Mouse (Mus musculus): Measurements from ENCODE around the gene Gtf2a1l.

Gene Gtf2a1l

DNA sequence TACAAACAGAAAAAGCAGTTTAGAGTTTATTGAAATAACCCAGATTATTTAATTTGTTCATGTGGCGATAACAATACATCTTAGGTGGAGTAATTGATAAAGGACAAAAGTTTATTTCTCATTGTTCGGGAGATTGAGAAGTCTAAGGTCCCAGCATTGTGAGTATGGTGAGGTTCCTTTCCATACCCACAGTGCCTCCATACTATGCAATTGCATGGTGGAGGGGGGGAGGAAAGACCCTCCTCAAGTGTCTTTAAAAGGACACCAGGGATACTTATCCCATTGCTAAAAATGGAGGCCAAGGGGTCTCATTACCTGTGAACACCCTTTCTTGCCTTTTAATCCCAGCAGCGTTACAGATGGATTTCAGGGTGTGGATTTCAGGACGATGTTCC lies 15.1 kb upstream of the Gtf2a1l start:
- DNase-seq (ENCODE audit: inconsistent ontology term) = no peak

DNA sequence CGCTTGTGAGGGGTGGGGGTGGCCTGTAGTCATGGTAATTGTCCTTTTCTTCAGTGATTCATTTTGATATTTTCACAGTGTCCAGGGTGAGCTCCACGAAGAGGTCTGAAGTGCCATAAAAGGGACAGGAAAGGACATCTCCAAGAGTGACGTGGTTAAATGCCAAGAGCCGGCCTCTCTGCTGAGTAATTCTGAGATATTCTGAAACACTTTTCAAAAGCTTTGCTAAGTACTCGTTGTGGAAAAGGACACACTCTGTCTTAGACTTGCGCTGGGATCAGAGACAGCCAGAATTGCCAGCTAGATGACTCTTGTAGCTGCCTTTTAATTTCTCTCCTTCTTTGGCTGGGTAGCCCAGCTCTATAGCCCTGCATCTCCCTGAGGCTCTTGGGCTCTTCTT lies 9.9 kb upstream of the Gtf2a1l start:
- no peak for DNase-seq (ENCODE audit: inconsistent ontology term)

DNA sequence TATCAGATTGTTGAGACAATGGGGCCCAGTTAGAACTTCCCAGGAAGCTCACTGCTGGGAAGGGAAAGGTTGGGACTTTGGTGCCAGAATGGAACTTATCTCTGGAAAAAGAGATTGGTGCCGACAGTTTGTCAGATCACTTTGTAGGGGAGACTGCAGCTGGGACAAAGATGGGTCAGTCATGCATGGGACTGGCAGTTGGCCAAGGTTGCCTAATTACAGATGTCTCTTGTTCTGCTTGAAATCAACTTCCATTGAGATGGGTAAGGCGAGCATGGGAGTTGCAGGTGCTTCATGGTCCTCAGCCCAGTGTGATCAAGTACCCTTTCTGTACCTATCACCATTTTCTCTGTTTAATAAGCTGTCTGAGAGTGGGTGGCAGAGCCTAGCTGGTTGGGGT lies 2.4 kb upstream of the Gtf2a1l start:
- DNase-seq (ENCODE audit: inconsistent ontology term) = peak; percentile 79

DNA sequence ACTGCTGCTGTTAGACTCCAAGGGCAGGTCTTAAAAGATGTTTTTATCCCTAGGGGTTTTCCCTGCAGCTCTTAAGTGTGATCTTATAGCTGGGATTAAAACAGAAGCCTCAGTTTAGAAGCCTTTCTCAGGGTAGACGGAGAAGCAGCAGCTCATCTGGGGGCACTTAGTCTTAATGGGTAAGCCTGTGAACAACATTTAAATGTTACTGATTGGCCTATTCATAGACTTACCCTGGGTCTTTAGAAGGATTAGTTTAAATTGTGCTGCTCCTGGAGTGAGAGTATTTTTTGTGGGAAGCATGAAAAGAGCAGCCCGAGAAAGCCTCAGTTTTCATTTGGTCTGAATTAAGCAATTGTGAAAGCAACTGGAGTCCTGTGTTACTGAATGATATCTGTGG lies 1.5 kb downstream of the Gtf2a1l start:
- DNase-seq (ENCODE audit: inconsistent ontology term) = no peak

DNA sequence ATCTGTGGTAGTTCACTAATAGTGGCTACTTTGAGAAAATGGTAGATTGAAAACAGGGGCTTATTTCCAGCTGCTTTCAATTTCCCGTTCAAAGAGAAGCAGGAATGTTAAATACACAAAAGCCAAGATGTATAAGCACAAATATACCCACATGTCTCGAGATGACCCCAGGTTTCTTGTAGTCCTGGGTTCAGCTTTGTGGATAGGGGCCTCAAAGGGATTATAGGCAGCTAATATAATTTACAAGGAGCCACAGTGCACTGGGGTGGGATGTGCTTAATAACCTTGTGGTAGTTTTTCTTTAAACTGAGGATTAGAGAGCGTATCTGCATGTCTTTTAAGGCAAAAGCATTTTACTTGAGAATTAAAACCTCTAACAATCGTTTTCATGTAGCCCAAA lies 2.3 kb downstream of the Gtf2a1l start:
- no peak for DNase-seq (ENCODE audit: inconsistent ontology term)

DNA sequence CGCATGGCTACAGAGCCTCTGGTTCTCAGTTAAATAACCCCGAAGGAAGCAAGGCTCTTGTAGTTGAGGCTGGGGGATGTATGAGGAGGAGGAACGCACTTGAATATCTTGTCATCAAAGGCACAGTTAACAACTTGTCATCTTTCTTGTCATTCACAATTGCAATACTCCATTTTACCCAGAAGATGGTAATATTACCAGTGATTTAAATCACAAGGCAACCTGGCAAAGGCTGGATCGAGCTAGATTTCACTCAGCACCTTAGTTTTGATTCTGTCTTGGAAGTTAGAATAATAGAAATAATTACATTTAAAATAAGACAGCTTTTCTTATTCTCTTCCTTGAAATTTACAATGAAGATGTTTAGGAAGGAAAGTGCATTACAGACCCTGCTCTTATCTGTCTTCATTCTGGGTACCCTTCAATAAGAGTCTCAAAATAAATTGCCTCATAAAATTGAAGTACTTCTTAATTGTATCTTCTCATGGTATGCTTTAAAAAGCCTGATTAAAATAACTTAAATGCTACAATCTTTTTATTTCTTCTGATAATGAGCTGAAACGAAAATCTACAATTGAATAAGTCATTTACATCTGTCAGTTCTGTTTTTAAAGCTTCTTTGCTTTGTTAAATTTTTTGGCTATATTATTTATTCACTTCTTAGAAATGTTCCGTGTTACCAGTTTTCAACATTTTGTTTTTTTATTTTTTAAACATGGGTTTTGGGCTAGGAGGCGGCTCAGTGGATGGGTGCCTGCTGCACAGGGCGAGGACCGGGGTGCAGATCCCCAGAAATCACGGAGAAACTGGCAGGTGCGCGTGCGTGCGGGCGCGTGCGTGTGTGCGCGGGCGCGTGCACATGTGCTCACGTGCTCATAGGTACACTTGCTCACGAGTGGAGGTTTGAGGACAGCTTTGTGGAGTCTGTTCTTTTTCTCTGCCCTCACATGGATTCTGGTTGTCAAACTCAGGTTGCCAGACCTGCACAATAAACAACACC lies 7.2 kb downstream of the Gtf2a1l start:
- no peak for DNase-seq (ENCODE audit: inconsistent ontology term)

DNA sequence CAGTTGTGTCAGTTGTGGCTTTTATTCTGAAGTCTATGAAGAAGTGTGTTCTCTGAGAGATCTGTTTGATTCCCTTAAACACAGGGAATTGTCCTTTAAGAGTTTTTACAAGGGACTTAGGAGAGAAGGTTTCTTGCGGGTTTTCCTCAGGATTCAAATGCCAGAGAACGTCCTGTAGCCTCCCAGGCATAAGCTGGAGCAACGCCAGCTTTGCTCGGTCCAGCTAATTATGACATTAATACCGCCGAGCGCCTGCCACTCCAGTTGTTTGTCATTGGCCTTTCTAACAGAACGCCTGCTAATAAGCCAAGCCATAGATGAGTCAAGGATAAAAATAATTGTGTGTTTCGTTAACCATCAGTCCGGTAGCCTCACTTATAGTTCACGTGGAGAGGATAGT lies 19.8 kb downstream of the Gtf2a1l start:
- DNase-seq (ENCODE audit: inconsistent ontology term) = peak; percentile 20

DNA sequence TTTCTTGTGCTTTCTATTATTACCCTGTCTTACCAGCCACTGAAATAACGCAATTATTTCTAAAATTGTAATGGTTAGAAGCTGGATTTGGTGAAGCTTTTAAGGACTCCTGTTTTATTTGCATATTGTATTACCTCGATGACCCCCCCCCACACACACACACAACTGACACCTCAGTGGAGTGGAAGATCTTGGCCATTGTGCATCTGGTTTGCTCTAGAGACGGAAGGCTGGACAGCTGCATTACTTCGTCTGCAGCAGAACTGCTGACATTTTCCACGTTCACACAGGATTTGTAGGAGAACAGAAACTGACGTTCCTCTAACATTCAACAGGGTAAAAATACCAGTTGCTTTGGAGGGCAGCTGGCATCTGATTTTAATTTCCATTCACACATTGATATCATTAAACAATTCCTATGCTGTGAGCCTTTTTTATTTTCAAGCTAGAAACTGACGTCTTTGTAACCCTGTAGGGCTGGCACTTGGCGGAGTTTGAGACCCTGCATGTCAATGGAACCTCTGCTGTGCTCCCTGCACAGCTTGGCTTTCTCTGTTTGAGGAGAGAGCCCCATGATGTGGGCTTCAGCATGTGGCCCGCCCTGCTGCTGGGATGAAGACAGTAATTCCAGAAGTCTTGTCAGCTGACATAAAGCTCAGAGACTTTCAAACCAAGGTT lies 28.3 kb downstream of the Gtf2a1l start:
- no peak for DNase-seq (ENCODE audit: inconsistent ontology term)

DNA sequence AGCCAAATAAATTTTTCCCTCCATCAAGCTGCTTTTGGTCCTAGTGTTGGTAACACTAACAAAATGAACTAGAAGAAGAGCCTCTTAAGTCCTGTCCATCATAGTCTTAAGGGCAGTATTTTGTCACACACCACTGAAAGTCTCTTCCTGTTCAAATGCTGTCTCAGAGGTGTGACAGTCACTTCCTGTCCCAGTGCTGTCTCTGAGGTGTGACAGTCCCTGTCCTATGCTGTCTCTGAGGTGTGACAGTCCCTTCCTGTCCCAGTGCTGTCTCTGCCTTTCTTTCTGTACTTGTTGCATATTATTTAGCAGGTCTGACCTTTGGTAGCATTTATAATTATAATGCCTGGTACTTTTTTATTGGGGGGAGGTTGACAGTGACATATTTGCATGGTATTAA lies 32.4 kb downstream of the Gtf2a1l start:
- no peak for DNase-seq (ENCODE audit: inconsistent ontology term)

DNA sequence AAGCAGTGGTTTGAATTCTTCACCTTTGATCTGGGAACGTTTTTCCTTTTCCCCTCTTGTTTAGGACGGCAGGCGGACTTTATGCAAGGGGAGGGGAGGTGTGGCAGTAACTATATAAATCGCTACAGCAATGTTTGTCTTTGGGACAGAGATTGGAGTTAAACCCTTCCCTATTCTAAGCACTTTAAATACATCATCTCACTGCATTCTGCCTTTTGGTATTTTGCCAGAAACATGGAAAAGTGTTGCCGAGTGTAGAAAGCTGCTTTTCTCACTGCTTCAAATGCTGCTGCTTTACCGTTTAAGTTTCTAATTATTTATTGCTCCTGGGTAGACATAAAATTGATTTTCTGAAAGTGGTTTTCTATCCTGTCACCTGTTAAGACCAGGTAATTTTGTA lies 33.9 kb downstream of the Gtf2a1l start:
- no peak for DNase-seq (ENCODE audit: inconsistent ontology term)

DNA sequence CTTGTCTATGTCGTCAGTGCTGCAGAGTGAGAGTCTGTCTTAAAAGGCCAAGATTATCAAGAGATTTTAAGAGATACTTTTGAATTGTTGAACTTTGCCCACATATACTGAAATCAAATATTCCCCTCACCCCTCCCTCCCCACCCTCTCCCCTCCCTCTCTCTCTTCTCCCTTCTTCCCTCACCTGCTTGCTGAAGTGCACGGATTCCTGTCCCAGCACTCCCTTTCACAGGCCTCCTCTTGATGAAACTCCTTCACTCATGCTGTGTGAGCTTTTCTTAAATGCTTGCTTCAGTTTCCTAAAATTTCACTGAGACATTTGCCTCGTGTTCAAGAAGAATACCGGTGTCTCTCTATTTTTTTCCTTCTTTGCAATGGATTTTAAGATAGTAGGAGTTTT lies 34.7 kb downstream of the Gtf2a1l start:
- no peak for DNase-seq (ENCODE audit: inconsistent ontology term)

DNA sequence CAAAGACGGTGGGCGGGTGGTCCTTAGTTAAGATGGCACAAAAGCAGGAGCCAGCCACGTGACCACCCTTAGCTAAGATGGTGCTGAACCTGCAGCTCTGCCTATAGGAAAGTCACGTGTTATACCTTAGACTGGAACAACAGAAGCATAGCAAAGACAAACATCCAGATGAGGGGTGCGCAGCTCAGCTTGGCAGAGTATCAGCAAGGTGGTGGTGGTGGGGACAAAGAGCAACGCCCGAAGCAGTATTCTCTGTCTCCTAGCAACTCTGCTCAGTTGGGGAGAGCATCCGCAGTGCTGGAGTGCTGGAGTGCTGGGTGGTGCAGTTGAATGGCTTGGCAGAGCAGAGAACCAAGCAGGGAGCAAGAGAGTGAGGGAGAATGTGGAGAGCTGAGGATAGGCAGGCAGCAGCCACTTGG lies 37.8 kb downstream of the Gtf2a1l start:
- no peak for DNase-seq (ENCODE audit: inconsistent ontology term)

DNA sequence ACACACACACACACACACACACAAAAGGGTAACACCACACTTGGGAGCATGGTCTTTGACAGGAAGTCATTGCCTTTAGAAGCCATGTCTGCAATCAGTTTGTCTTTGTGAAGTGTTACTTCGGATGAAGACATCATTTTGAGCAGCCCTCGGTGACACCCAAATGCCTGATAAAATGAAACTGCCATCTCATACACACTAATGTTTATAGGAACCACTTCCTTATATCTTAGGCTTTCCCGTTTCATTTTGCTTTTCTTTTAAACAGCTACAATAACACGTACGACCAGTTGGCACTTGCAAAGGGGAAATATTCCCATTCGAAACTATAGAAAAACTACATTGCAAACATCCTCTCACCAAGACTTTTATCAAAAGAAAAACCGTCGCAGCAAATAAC lies 81.2 kb downstream of the Gtf2a1l start:
- no peak for DNase-seq (ENCODE audit: inconsistent ontology term)

DNA sequence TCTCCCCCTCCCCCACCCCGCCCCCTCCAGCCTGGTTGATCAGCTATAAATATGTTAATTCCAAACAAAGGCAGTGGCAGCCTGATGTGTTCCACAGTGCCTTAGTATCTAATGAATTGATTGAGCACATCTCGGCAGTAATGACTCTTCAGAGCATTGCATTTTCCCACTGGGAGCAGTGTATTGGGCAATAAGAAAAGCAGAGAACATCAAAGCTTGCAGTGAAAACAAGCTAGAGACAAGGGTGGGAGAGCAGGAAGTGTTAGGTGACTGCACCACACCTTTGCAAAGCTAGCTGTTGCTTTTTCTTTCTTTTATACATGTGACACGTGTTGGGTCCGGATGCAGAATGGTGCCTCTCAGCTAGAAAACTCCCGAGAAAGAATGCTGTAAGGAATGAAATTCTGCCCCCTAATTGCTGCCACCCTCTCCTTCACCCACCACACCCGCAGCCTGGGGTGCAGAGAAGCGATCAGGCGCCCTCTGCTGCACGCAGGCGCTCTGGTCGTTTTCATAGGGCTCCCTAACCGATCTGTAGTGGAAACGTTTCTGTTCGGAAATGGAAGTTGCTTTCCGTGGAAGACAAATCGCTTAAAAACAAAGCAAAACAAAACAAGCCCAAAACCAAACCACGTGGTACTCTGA lies 84.5 kb downstream of the Gtf2a1l start:
- peak; percentile 34 for DNase-seq (ENCODE audit: inconsistent ontology term)

DNA sequence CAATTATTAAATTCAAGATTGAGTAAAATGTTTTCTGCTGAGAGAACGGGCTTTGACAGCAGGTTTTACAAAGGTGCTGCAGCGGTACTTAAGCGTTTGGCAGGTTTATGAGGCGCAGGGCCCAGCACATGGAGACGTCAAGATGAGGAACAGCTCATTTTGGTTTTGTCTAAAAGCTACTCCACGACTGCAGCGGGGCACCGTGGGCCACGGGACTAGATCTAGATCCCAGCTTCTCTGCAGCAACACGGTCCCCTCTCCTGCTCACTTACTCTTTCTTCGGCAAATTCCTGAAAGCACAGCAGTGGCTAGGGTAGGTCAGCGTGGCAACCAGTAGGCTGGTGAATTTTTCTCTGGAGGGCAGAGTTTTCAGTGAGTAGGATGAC lies 85.0 kb downstream of the Gtf2a1l start:
- DNase-seq (ENCODE audit: inconsistent ontology term) = no peak

DNA sequence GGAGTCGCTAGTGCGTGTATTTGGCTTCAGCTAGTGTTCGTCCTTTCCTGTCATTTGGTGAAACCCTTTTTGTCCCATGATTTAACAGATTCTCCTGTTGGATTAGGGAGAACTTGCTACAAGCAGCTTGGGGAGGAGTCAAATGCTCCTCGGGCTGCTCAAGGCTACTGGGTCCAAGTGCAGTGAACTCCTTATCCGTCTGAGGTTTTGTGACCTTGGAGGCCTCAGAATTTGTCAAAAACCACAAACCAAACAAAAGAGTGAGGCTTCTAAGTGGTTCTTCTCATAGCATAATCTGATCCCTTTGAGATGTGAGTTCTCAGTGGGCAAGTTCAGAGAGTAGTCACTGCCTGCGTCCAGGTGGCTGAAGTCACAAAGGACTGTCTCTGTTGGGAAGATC lies 87.3 kb downstream of the Gtf2a1l start:
- no peak for DNase-seq (ENCODE audit: inconsistent ontology term)

DNA sequence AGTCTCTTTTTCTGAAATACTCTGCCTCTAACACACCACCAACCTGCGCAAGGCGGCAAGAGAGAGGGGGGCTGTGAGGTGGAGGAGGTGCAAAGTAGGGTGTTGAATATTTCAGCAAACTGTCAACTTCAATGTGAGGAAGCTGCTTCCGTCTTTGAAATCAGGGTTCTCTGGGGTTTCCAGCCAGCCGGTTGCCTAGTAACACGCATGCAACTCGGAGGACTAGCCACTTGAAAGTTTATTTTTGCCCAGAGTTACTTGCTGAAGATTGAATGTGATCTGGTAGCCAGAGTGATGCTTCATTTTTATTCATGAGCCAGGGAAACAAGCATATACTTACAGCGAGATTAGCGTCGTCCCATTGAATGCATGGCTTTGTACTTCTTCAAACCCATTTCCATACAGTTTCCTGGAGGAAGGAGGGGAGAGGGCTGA lies 89.6 kb downstream of the Gtf2a1l start:
- DNase-seq (ENCODE audit: inconsistent ontology term) = no peak

DNA sequence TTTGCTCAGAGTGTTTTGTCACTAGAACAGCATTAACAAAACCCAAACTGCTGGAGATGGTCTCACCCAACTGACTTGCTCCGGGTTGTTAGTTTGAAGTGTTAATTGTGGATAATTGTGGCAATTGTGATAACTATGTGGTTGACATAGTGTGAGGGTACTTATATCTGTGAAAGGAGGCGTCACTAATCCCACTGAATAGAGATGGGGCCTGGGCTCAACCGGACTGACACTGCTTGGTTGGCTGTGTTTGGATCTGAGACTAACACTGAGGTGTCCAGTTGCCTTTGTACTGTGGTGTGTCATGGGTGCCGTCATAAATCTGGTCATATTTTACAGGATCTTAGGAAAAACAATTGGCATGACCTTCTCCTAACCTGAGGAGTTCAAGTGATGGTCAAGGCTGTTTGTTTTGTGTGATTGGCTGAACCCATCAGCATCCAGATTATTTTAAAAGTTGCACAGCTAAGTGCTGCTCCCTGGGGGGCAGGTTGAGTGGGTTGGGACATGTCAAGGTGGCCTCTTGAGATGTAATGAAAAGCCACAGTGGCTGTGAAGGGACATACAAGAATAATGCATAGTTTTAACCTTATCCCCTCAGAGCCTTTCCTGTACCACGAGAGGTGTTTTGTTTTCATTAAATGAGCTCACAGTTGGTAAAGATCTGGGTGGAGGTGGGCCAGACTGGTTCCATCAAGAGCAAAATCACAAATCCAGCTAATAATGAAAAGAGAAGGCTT lies 95.1 kb downstream of the Gtf2a1l start:
- peak; percentile 12 for DNase-seq (ENCODE audit: inconsistent ontology term)

DNA sequence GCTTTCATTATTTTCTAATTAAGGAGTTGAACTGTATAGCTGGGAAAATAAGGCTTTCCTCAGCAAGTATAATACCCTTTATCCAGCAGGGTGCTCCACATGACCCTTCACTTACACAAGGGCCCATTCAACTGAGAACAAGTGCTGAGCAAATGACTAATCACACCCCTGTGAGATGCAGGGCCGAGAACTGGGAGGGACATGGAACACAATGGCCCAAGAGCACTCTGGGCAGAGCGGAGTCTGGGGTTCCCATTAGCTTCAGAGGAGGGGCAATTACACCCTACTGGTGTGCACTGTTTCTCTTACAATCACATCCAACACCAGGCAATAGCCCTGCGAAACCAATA lies 95.7 kb downstream of the Gtf2a1l start:
- peak; percentile 84 for DNase-seq (ENCODE audit: inconsistent ontology term)
